Mouse (Mus musculus) spleen, adult 18-20 months (tissue): ENCODE measurements at regions not wholly inside any gene's neighbourhood (a gene's known extent, or its start where the extent isn't known, plus 50 kb on each side); places are given as distances from the start of the nearest gene placed in this dataset.

Experiments used
- DNase-seq, 2 experiments: peaks; one replicate each; pipeline ENCODE4 v3.0.0; 2022; ENCODE audit warnings: mixed read lengths in 2 of 2

GRCm38 (mm10) chr14:72081473-72081872 is 410.2 kb downstream of the Gm9195 start:
- no peak for DNase-seq

- DNase-seq: no peak
Measured at GRCm38 (mm10) chr14:72064111-72064812, 427.4 kb downstream of the Gm9195 start.

GRCm38 (mm10) chr14:72042881-72043236 is 448.8 kb downstream of the Gm9195 start:
- DNase-seq: no peak

DNA sequence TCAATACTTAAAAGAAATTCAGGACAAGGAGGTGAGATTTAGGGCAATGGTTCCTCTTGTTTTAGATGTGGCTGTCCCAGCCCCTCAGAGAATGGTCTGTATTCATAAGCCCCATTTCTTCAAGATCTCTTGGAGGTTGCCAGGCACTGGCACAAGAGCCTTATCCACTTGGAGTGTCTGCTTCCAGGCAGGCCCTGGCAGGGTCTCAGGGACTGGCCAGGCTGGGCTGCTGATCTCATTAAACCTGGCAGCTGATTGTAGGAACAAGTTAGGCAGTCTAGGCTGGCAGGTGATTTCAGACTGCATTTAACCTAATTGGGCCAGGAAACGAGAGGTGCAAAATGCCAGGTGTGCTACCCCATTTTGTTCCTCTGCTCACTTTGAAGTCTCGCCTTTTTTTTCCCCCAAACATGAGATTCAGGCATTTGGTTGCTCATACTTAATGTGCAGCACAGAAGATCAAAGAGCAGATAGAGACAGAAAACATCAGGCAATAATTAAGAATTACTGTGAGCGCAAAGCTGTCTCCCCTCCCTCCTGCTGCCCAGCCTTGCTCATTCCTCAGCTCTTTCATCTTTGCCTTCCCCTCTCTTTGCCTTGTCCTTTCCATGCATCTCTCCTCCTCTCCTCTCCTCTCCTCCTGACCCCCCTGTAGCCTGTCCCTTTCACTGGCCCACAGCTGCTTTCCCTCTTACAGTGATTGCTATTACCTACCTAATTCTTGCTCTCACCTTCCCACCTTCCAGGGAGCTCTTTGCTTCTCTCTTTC is 449.3 kb downstream of the Gm9195 start:
- DNase-seq: no peak

GRCm38 (mm10) chr14:72030396-72030795 is 461.2 kb downstream of the Gm9195 start:
- DNase-seq: no peak

DNA sequence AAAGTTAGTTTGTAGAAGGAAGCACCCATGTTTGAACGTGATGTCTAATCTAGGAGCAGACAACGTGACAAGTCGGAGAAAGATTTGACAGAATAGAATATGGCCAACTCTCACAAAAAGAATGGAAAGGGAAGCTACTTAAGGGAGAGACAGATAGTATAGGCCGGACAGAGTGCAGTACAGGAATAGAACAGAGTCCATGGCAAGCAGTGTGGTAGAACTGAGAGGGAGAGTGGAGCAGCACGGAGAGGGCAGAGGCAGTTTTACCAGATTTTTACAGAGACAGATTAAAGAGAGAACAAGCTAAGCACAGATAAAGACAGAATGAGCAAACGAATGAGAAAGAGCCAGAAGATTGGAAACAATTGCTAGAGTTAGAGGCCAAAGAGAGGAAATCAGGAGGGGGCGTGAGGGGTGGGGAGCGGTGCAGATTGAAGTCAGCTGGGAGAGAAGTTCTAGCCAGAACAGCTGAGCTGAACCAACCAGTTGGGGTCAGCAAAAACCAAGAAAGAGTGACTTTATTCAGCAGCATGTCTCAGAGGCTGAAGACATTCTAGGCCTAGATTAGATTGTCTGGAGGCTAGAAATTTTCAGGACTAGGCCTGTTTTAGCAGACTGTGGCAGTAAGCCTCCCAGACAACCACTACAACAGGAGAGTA is 464.1 kb downstream of the Gm9195 start:
- DNase-seq: no peak

DNA sequence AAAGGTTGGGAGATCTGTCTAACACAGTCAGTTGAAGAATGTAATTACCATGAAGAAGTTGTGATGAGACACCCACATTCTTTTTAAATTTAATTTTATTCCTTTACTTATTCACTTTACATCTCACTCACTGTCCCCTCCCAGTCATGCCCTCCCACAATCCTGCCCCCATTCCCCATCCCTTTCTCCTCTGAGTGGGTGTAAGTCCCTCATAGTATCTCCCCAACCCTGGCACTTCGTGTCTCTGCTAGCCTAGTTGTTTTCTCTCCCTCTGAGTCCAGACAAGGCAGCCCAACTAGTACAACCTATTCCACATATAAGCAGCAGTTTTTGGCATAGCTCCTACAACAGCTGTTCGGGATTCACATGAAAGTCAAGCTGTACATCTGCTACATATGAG is 487.3 kb downstream of the Gm9195 start:
- DNase-seq: no peak

DNA sequence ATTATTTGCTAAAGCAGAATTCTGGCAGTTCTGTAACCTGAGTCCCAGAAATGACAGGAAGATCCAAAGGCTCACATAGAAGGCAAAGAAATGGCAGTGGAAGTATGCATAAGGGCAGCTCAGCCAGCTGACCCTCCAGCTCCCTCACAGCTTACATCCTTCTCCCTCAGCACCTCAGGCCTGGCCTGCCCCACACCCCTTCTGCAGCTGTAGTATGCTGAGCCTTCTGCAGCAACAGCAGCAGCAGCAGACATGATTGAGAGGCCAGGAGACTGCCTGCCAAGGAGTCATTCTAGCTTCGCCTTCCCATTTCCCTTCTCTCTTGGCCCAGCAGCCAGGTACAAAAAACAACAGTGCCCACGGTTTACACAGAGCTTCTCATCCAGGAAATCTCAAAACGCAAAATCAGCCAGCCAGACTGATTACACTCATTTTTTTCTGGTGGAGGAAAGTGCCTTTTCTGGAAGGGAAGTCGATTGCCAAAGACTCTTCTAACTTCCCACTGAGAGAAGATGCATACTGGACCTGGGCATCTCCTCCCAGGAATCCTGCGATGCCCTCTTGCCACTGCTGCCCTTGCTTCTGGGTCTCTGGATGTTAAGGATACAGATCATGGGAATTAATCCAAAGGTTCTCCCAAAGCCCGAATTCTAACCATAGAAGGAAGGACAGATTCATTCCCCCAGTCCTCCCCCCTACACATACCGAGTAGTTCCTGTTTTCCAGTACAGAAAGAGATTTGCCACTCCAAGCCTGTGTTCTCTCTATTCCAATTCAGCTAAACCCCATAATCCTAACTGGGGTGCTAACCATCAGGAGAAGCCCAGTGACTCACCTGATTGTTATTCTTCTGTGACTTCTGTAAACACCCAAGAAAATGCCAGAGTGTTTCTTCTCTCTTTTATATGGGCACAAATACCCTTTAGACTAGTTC is 489.2 kb downstream of the Gm9195 start:
- no peak for DNase-seq

DNA sequence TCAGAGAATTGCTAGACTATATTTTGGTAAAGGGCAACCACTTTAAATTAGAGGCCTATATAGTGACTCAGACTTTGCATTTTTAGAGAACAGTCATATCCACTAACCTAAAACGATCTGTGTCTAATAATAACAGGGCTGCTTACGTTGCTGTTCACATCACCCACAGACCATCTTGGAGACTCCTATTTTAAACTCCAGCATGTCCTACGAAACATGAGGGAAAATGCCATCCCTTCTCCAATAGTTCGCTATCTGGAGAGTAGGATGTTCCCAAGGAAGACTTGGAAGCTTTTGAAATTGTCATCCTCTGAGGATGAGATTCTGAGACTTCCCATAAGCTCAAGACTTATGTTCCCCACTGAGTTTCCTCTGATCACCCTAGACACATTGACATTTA is 518.6 kb downstream of the Gm9195 start:
- DNase-seq: no peak

DNA sequence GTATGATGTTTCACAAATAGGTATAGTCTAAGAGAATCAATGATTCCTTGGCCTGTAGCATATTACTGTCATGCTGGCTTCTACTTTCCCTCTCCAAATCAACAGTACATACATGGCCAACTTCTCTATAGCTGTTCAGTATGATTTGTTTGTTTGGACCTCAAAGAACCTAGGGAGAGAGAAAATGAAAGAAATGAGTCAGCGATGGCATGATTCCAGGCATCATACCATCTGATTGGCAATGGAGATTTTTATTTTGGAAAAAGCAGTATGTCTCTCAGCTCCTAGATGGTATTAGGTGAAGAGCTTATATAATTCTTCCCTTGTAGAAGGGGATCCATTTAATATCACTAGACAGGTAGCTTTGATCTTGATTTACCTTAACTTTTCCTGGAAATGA is 519.1 kb downstream of the Gm9195 start:
- DNase-seq: no peak

DNA sequence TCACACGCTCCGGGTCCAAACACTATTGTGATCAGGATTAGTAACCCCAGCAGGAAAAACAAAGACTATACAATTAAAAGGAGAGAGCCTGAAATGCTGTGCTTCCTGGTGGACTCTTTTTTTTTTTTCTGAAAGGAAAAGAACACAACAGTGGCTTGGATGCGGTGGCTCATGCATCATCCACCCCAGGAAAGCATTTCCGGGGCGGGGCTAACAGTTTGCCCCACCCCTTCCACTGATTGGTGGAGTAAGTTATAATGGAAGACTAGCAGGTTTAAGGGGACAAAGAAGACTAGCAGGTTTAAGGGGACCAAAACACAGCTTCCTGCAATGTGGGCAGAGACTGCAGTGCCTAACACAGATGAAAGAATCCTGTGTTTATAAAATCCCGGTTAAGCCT is 524.0 kb downstream of the Gm9195 start:
- DNase-seq: no peak

- DNase-seq: no peak
Measured at GRCm38 (mm10) chr14:71963389-71964169, 528.1 kb downstream of the Gm9195 start.

- no peak for DNase-seq
Measured at GRCm38 (mm10) chr14:71948701-71949100, 542.9 kb downstream of the Gm9195 start.

- no peak for DNase-seq
Measured at GRCm38 (mm10) chr14:71937157-71937485, 554.5 kb downstream of the Gm9195 start.

GRCm38 (mm10) chr14:71936373-71937156 is 555.1 kb downstream of the Gm9195 start:
- DNase-seq: no peak

- DNase-seq: no peak
Measured at GRCm38 (mm10) chr14:71915964-71916363, 575.7 kb downstream of the Gm9195 start.

DNA sequence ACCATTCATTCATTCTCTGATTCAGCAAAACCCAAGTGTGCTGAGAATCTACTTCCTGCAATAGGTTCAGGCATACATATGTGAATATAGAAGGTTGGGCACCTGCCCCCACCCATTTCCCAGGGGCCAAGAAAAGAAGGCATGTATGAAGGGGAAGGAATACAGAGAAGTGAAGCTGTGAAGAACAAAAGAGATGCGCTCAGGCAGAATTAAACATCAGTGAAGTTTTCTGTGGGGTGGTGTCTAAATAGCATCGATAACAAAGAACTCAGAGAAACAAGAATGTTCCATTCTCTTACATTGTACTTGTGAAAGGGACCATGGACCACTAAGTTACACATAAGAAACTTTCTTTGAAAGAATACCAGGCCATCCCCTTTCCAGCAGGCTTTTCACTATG is 580.7 kb downstream of the Gm9195 start:
- DNase-seq: no peak

- no peak for DNase-seq
Measured at GRCm38 (mm10) chr14:71895468-71895867, 596.2 kb downstream of the Gm9195 start.

GRCm38 (mm10) chr14:71894811-71895210 is 596.8 kb downstream of the Gm9195 start:
- no peak for DNase-seq

GRCm38 (mm10) chr14:71893361-71893760 is 598.3 kb downstream of the Gm9195 start:
- no peak for DNase-seq

GRCm38 (mm10) chr14:71891667-71892066 is 600.0 kb downstream of the Gm9195 start:
- DNase-seq: no peak
